Mouse (Mus musculus) hindbrain, embryonic 14.5 days (tissue): ENCODE measurements around the gene Map3k13. TPM values are rescaled to one million over a fixed set of nuclear protein-coding genes. Genes with fewer than 3 reads are reported as not detected.

Experiments
- ATAC-seq: fragments of 200-750 bp; cut with Nextera tagmentation; 2 replicates; pipeline ENCODE4 v1.8.0; 2017; ENCODE audit warnings: moderate number of reproducible peaks, mild to moderate bottlenecking, moderate TSS enrichment, moderate library complexity; ENCODE audit not compliant: low FRiP score
- DNase-seq: peaks from one replicate; pipeline ENCODE4 v3.0.0-alpha.2; 2015; ENCODE audit warnings: low spot score
- H3K27ac ChIP-seq: fragments of 300-500 bp; sonication (generic); 2 replicates; pipeline ENCODE4 v1.5.1; 2014; ENCODE audit warnings: mild to moderate bottlenecking, moderate library complexity
- H3K27me3 ChIP-seq: fragments of 300-500 bp; sonication (generic); 2 replicates; pipeline ENCODE4 v1.6.1; 2014; ENCODE audit warnings: mild to moderate bottlenecking, low read length, mixed read lengths; ENCODE audit not compliant: control insufficient read depth, insufficient read depth
- H3K36me3 ChIP-seq: fragments of 300-500 bp; sonication (generic); replicated peaks from 2 replicates; pipeline ENCODE4 v1.6.1; 2014; ENCODE audit not compliant: control insufficient read depth, insufficient read depth
- H3K4me1 ChIP-seq: fragments of 300-500 bp; sonication (generic); replicated peaks from 2 replicates; pipeline ENCODE4 v1.6.1; 2014; ENCODE audit warnings: antibody characterized with exemption, low read length, mixed read lengths; ENCODE audit not compliant: control insufficient read depth, insufficient read depth
- H3K4me2 ChIP-seq: fragments of 300-500 bp; sonication (generic); replicated peaks from 2 replicates; pipeline ENCODE4 v1.6.1; 2014; ENCODE audit warnings: mild to moderate bottlenecking, moderate library complexity
- H3K4me3 ChIP-seq: fragments of 300-500 bp; sonication (generic); replicated peaks from 2 replicates; pipeline ENCODE4 v1.5.1; 2014; ENCODE audit warnings: mild to moderate bottlenecking, low read length
- H3K9ac ChIP-seq: fragments of 300-500 bp; sonication (generic); 2 replicates; pipeline ENCODE4 v1.6.1; 2014
- H3K9me3 ChIP-seq: fragments of 300-500 bp; sonication (generic); 2 replicates; pipeline ENCODE4 v1.6.1; 2016; ENCODE audit warnings: low read length; ENCODE audit not compliant: control insufficient read depth
- WGBS: fragments of 180-500 bp; shearing (Covaris S2); extraction: QIAGEN DNeasy Blood & Tissue Kit; methylation state at CpG from one replicate; pipeline ENCODE4 v1.1.7; 2014; 5-methylcytosine and 5-hydroxymethylcytosine counted together
- polyA plus RNA-seq: library from polyadenylated mRNA; unstranded; fragments of >200 nt; fragmentation: Nextera tagmentation; extraction: Ambion mirVana; gene quantifications from 2 replicates; pipeline ENCODE4 v1.2.1, GENCODE M21; 2014

The Map3k13 gene
- polyA plus RNA-seq, 1 experiment from 2014 or later = 8.3 TPM

GRCm38 (mm10) chr16:21867727-21868126, 73.6 kb downstream of the Map3k13 start:
- no peaks in the 10 kb centered on the region for H3K9me3 ChIP-seq
- H3K36me3 ChIP-seq = no peaks in the 10 kb centered on the region
- no peak for DNase-seq
- WGBS = 79% methylated on average over 3 of the region's 3 CpGs
- no peaks in the 10 kb centered on the region for H3K27me3 ChIP-seq
- peaks cover 42% of the 10 kb centered on the region for H3K4me1 ChIP-seq
- no peak overlapping the region for H3K9ac ChIP-seq
- H3K27ac ChIP-seq = no peak overlapping the region
- no peak for ATAC-seq
- H3K4me2 ChIP-seq = no peak overlapping the region
- no peak overlapping the region for H3K4me3 ChIP-seq

DNA sequence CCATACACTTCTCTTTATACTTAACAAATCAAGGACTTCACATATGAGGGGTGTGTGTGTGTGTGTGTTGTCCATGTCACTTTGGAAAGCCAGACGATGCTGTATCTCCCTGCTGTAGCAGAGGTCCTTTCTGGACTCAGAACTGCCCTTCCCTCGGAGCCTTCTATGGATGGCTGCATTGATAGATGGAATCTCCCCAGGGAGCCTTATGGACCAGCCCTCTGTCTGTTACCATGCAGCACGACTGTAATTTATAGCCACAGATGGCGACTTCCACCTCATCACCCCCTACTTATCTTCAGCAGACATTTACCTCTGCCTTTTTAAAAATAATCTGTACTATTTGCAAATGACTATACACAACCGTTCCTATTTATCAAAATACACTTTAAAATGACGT, 74.5 kb downstream of the Map3k13 start:
- 32% methylated on average over 6 of the region's 6 CpGs for WGBS
- ATAC-seq = no peak
- Histone ChIP-seq H3K36me3 (no peaks in the 10 kb centered on the region), H3K9me3 (no peaks in the 10 kb centered on the region), H3K27ac (0 out of 2 replicates have a peak overlapping the region, but pooled peaks have one; percentile 62), H3K9ac (no peak overlapping the region), H3K27me3 (no peaks in the 10 kb centered on the region), H3K4me2 (no peak overlapping the region), H3K4me1 (peaks cover 42% of the 10 kb centered on the region), H3K4me3 (no peak overlapping the region)
- DNase-seq = no peak

- Histone ChIP-seq H3K4me1 (peaks cover 42% of the 10 kb centered on the region), H3K4me2 (no peak overlapping the region), H3K9me3 (no peaks in the 10 kb centered on the region), H3K4me3 (no peak overlapping the region), H3K27me3 (no peaks in the 10 kb centered on the region), H3K36me3 (no peaks in the 10 kb centered on the region), H3K9ac (peak overlapping the region; percentile 17; the same call in 1 of the 2 replicates), H3K27ac (peak overlapping the region; percentile 71)
- WGBS = 19% methylated on average over 4 of the region's 4 CpGs
- peak; percentile 69; the same call in 1 of the 2 replicates for ATAC-seq
- no peak for DNase-seq
These were observed 75.7 kb downstream of the Map3k13 start for GRCm38 (mm10) chr16:21869879-21870278.

GRCm38 (mm10) chr16:21877735-21878134, 83.6 kb downstream of the Map3k13 start:
- WGBS = 67% methylated on average over 3 of the region's 3 CpGs
- Histone ChIP-seq H3K4me1 (peaks cover 26% of the 10 kb centered on the region), H3K9me3 (no peaks in the 10 kb centered on the region), H3K36me3 (no peaks in the 10 kb centered on the region), H3K27ac (no peak overlapping the region), H3K4me3 (no peak overlapping the region), H3K4me2 (no peak overlapping the region), H3K27me3 (no peaks in the 10 kb centered on the region), H3K9ac (no peak overlapping the region)
- ATAC-seq (no peak), DNase-seq (no peak)

- Histone ChIP-seq H3K36me3 (no peaks in the 10 kb centered on the region), H3K4me3 (no peak overlapping the region), H3K4me1 (peaks cover 26% of the 10 kb centered on the region), H3K27me3 (no peaks in the 10 kb centered on the region), H3K9ac (no peak overlapping the region), H3K9me3 (no peaks in the 10 kb centered on the region), H3K27ac (no peak overlapping the region), H3K4me2 (no peak overlapping the region)
- DNase-seq = no peak
- ATAC-seq = no peak
- 85% methylated on average over 3 of the region's 3 CpGs for WGBS
These were observed 84.7 kb downstream of the Map3k13 start for GRCm38 (mm10) chr16:21878834-21879233.

GRCm38 (mm10) chr16:21881181-21881580, 87.0 kb downstream of the Map3k13 start:
- Histone ChIP-seq H3K36me3 (no peaks in the 10 kb centered on the region), H3K27ac (peak overlapping the region; percentile 86), H3K9ac (peak overlapping the region; percentile 39; the same call in 1 of the 2 replicates), H3K4me2 (no peak overlapping the region), H3K9me3 (no peaks in the 10 kb centered on the region), H3K4me3 (no peak overlapping the region), H3K27me3 (no peaks in the 10 kb centered on the region), H3K4me1 (peaks cover 26% of the 10 kb centered on the region)
- 21% methylated on average over 6 of the region's 6 CpGs for WGBS
- ATAC-seq (peak; percentile 84), DNase-seq (peak; percentile 80)

DNA sequence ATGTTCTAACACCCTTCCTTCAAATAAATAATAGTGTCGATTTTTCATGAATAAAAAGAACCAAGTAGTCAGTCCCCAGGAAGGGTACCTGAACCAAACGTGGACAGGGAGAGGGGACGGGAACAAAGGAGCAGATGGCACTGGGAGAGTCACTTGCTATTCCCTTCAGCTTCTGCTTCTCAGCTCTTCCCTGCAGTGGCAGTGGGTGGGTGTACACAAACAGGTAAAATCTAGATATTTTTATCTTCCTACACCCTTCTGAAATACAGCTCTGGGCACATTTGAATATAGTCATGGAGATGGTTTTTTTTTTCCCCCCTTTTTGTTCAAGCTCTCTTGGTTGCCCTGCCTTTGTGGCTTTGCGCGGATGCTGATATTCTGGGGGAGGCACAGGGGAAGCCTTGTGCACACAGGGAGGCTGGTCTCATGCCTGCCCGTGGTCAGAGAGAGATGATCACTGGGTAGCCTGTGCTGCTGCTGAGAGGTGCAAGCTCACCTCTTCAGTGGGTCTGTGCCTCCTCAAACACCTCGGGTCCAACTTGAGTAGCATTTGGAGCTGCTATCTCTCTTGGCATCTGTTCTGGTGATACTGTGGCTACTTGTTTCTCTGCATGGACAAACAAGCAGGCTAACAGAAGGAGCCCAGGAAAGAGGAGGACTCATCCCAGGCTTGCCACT, 87.6 kb downstream of the Map3k13 start:
- Histone ChIP-seq H3K9me3 (no peaks in the 10 kb centered on the region), H3K27ac (peak overlapping the region; percentile 86), H3K4me2 (no peak overlapping the region), H3K9ac (peak overlapping the region; percentile 39), H3K27me3 (no peaks in the 10 kb centered on the region), H3K4me1 (peaks cover 26% of the 10 kb centered on the region), H3K36me3 (no peaks in the 10 kb centered on the region), H3K4me3 (no peak overlapping the region)
- DNase-seq = no peak
- peak; percentile 13; the same call in 1 of the 2 replicates for ATAC-seq
- WGBS = 48% methylated on average over 7 of the region's 7 CpGs

- Histone ChIP-seq H3K27me3 (no peaks in the 10 kb centered on the region), H3K4me1 (no peaks in the 10 kb centered on the region), H3K27ac (no peak overlapping the region), H3K4me3 (no peak overlapping the region), H3K9ac (no peak overlapping the region), H3K36me3 (peaks cover 6% of the 10 kb centered on the region; the same call in 1 of the 2 replicates), H3K4me2 (no peak overlapping the region), H3K9me3 (no peaks in the 10 kb centered on the region)
- DNase-seq = no peak
- ATAC-seq = no peak
- WGBS = 93% methylated on average over 2 of the region's 2 CpGs
These were observed 93.5 kb downstream of the Map3k13 start for GRCm38 (mm10) chr16:21887601-21888000.

- Histone ChIP-seq H3K9ac (no peak overlapping the region), H3K4me1 (no peaks in the 10 kb centered on the region), H3K4me3 (no peak overlapping the region), H3K36me3 (peaks cover 20% of the 10 kb centered on the region), H3K27ac (no peak overlapping the region), H3K27me3 (no peaks in the 10 kb centered on the region), H3K9me3 (no peaks in the 10 kb centered on the region), H3K4me2 (no peak overlapping the region)
- ATAC-seq (no peak), DNase-seq (no peak)
- 93% methylated on average over 6 of the region's 6 CpGs for WGBS
These were observed 99.7 kb downstream of the Map3k13 start for GRCm38 (mm10) chr16:21893890-21894289.
